Mouse (Mus musculus): ENCODE measurements around the gene Mdk. TPM values are rescaled to one million over a fixed set of nuclear protein-coding genes. Genes with fewer than 3 reads are reported as not detected.

The Mdk gene
- polyA plus RNA-seq, 1 experiment from 2014 or later: 1,694 TPM

GRCm38 (mm10) chr2:91965417-91965816, 33.3 kb upstream of the Mdk start:
- H3K4me1 ChIP-seq: peaks cover 61% of the 10 kb centered on the region
- H3K27ac ChIP-seq: peak overlapping the region; percentile 87
- H3K9me3 ChIP-seq: no peaks in the 10 kb centered on the region

GRCm38 (mm10) chr2:91964610-91965204, 32.6 kb upstream of the Mdk start:
- H3K27me3 ChIP-seq (ENCODE audit: insufficient read depth, poor library complexity, severe bottlenecking): no peaks in the 10 kb centered on the region
- H3K4me3 ChIP-seq: peak overlapping the region; percentile 93
- H3K27ac ChIP-seq: peak overlapping the region; percentile 87
- H3K4me1 ChIP-seq: peaks cover 68% of the 10 kb centered on the region
- no peak for DNase-seq (ENCODE audit: low spot score)
- no peaks in the 10 kb centered on the region for H3K9me3 ChIP-seq
- H3K36me3 ChIP-seq: peaks cover 8% of the 10 kb centered on the region; the same call in 1 of the 2 replicates
- 48% methylated on average over 3 of the region's 3 CpGs for WGBS

More at GRCm38 (mm10) chr2:91965417-91965816, 33.3 kb upstream of the Mdk start:
- WGBS: 3% methylated on average over 20 of the region's 20 CpGs
- H3K4me3 ChIP-seq: peak overlapping the region; percentile 93
- H3K36me3 ChIP-seq: 0 out of 2 replicates have a peak, but pooled peaks cover 1% of the 10 kb centered on the region
- no peak for DNase-seq (ENCODE audit: low spot score)
- no peaks in the 10 kb centered on the region for H3K27me3 ChIP-seq (ENCODE audit: insufficient read depth, poor library complexity, severe bottlenecking)

- WGBS: 0% methylated on average over 57 of the region's 57 CpGs
- Histone ChIP-seq H3K4me1 (peaks cover 79% of the 10 kb centered on the region), H3K9me3 (no peaks in the 10 kb centered on the region), H3K27me3 (ENCODE audit: insufficient read depth, poor library complexity, severe bottlenecking) (no peaks in the 10 kb centered on the region), H3K27ac (peak overlapping the region; percentile 93), H3K36me3 (peaks cover 8% of the 10 kb centered on the region; the same call in 1 of the 2 replicates), H3K4me3 (peak overlapping the region; percentile 93)
- DNase-seq (ENCODE audit: low spot score): peak; percentile 96
These were observed 31.4 kb upstream of the Mdk start for GRCm38 (mm10) chr2:91963443-91963932.

GRCm38 (mm10) chr2:91962864-91963401, 30.8 kb upstream of the Mdk start:
- Histone ChIP-seq H3K36me3 (peaks cover 8% of the 10 kb centered on the region; the same call in 1 of the 2 replicates), H3K4me1 (peaks cover 77% of the 10 kb centered on the region), H3K9me3 (no peaks in the 10 kb centered on the region), H3K27ac (peak overlapping the region; percentile 93), H3K4me3 (peak overlapping the region; percentile 93), H3K27me3 (ENCODE audit: insufficient read depth, poor library complexity, severe bottlenecking) (no peaks in the 10 kb centered on the region)
- DNase-seq (ENCODE audit: low spot score): no peak
- under 1% methylated on average over 39 of the region's 39 CpGs for WGBS

DNA sequence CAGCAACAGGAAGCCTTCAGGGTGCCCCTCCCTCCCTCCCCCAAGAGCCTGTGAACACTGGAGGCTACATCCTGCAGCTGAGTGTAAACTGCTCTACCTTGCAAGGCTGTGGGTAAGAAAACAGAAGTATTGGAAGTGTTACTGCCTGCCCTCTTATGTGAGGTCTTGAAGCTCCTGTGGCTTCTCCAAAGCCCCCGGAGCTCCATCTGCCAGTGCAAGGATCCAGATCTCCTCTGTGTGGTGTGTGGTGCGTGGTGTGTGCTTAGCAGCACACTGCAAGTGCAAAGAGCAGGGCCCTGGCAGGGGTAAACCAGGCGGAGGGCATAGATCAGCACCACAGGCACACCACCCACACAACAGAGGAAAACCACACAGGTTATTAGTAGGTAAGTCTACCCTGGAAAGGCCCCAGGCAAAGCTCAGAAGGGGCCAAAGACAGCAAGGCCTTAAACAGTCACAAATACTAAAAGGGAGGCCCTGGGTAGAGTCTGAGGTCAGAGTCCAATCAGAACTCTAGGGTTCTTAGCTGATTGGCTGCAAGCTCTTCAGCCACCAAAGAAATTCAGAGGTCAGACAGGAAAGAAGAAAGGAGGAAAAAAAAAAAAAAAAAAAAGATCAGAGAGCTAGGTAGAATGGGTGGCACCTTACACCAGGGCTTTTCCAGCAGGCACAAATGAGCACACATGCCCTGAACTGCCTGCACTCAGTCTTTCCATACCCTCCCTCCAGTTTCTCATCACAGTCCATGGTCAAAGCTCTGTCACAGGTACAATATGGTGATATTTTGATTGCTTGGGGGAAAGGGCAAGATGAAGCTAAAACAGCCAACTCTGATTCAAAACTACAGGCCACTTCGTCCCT, 30.0 kb upstream of the Mdk start:
- H3K36me3 ChIP-seq: peaks cover 8% of the 10 kb centered on the region; the same call in 1 of the 2 replicates
- H3K9me3 ChIP-seq: no peaks in the 10 kb centered on the region
- H3K4me3 ChIP-seq: peak overlapping the region; percentile 93
- H3K27me3 ChIP-seq (ENCODE audit: insufficient read depth, poor library complexity, severe bottlenecking): no peaks in the 10 kb centered on the region
- peaks cover 82% of the 10 kb centered on the region for H3K4me1 ChIP-seq
- DNase-seq (ENCODE audit: low spot score): no peak
- peak overlapping the region; percentile 93 for H3K27ac ChIP-seq
- WGBS: 56% methylated on average over 4 of the region's 4 CpGs

DNA sequence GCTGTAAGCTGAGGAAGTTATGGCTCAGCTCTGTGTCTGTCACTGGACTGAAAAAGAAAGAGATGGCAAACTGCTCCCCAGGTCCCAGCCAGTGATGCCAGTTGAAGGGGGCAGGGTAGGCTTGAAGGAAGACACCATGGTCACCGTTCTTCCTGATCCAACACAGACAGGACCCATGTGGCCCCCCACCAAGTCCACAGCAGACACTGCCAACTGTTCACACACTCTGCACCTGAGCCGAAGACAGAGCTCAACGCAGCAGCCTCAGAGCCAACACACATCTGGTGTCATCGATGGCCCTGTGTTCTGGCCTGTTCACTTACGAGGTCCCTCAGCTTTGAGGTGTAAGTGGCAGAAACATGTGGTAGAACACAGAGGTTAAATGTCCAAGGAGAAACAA, 28.4 kb upstream of the Mdk start:
- peaks cover 93% of the 10 kb centered on the region for H3K4me1 ChIP-seq
- no peaks in the 10 kb centered on the region for H3K27me3 ChIP-seq (ENCODE audit: insufficient read depth, poor library complexity, severe bottlenecking)
- no peak overlapping the region for H3K27ac ChIP-seq
- no peaks in the 10 kb centered on the region for H3K9me3 ChIP-seq
- H3K36me3 ChIP-seq: peaks cover 8% of the 10 kb centered on the region; the same call in 1 of the 2 replicates
- DNase-seq (ENCODE audit: low spot score): no peak
- WGBS: 91% methylated on average over 5 of the region's 5 CpGs
- no peak overlapping the region for H3K4me3 ChIP-seq

DNA sequence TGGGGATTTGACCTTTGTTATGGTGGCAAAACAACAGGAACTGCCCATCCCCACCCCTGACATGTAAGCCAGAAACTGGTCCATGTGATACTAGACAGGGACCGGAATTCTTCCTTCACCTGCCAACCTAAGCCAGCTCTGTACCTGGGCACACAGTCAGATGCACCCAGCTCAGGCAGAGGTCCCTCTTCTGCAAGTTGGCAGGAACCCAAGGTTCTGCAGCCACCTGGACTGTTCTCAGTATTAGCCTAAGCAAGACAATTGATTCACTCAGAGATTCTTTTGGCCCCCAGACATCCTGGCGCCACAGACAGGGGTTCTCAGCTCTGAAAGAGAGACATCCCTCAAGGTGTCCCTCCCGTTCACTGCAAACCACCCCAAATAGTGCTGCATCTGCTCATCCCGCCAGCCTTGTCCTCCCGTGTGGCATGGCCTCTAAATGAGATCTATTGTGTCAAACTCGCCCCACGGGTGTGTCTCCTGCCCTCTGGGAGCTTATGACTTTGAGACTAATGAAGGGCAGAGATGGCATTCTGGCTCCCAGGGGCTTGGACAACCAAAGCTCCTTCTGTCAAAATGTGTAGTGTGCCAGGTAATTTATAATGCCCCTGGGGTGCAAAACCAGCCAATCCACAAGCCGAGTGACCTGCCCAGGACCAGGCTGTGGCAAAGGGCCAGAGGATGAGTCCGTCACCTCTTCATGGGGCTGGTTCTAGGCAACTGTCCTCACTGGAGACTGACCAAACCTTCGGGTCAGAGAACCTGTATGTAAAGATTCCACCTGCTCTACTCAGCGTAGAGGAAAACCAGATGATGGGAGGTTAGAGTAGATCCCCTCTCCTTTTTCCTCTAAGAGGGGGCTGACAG, 27.7 kb upstream of the Mdk start:
- peaks cover 93% of the 10 kb centered on the region for H3K4me1 ChIP-seq
- H3K36me3 ChIP-seq: peaks cover 8% of the 10 kb centered on the region; the same call in 1 of the 2 replicates
- peak overlapping the region; percentile 66; the same call in 1 of the 2 replicates for H3K27ac ChIP-seq
- no peak for DNase-seq (ENCODE audit: low spot score)
- no peaks in the 10 kb centered on the region for H3K9me3 ChIP-seq
- H3K4me3 ChIP-seq: no peak overlapping the region
- 80% methylated on average over 11 of the region's 11 CpGs for WGBS
- no peaks in the 10 kb centered on the region for H3K27me3 ChIP-seq (ENCODE audit: insufficient read depth, poor library complexity, severe bottlenecking)

DNA sequence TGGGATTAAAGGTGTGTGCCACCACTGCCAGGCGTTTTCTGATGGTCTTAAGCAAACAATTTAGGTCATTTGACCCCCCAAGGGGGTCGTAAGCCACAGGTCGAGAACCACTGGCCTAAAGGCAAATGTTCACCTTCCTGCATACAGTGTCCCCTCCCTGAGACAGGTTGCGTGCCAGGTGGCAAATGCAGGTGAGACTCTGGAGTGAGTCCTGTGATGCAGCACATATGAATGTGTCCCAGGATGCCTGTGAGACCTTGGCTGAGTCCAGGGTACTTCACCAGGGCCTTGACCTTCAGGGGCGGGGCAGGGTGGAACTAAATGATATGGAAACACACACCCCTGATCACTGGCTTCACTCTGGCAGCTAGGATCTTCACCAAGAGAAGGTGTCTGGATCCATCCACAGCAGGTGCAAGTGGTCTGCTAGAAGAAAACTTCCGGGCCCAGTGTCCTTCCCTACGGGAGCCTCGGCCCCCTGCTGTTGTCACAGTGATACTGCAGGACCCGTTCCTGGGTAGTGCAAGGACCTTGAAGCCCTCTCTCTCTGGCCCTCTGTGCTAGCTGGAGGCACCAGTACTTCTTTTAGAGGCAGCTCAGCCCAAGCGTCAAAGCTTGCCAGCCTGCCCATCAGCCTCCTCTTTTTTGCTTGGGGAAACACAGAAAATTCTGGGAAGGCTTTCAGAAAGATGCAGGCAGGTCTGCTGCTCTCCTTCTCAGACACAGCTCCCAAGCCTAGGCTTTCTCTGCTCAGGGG, 26.8 kb upstream of the Mdk start:
- peaks cover 8% of the 10 kb centered on the region; the same call in 1 of the 2 replicates for H3K36me3 ChIP-seq
- no peaks in the 10 kb centered on the region for H3K27me3 ChIP-seq (ENCODE audit: insufficient read depth, poor library complexity, severe bottlenecking)
- WGBS: 44% methylated on average over 10 of the region's 10 CpGs
- peak; percentile 87 for DNase-seq (ENCODE audit: low spot score)
- H3K9me3 ChIP-seq: no peaks in the 10 kb centered on the region
- H3K4me3 ChIP-seq: no peak overlapping the region
- peaks cover 95% of the 10 kb centered on the region for H3K4me1 ChIP-seq
- peak overlapping the region; percentile 66; the same call in 1 of the 2 replicates for H3K27ac ChIP-seq

- Histone ChIP-seq H3K9me3 (no peaks in the 10 kb centered on the region), H3K27ac (peak overlapping the region; percentile 83), H3K4me1 (peaks cover 96% of the 10 kb centered on the region), H3K36me3 (peaks cover 8% of the 10 kb centered on the region; the same call in 1 of the 2 replicates), H3K4me3 (no peak overlapping the region), H3K27me3 (ENCODE audit: insufficient read depth, poor library complexity, severe bottlenecking) (no peaks in the 10 kb centered on the region)
- no peak for DNase-seq (ENCODE audit: low spot score)
- WGBS: 82% methylated on average over 8 of the region's 8 CpGs
These were observed 26.0 kb upstream of the Mdk start for GRCm38 (mm10) chr2:91958049-91958448.

DNA sequence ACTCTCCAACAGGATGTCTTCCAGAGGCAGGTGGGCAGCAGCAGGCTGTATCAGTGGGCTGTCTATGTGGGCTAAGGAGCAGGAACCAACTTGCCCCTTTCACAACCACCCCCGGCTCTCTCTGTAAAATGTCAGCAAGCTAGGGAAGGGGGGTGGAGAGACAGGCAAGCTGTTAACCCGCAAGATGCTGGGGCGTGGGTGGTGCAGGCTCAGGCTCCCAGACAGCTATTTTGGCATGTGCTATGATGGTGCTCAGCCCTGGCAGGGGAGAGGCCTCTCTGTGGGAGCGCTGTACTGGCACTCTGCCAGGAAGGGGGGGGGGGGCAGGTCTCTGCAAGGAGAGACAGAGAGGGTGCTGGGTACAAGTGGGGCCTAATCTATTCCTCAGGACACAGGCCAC, 25.0 kb upstream of the Mdk start:
- Histone ChIP-seq H3K27me3 (ENCODE audit: insufficient read depth, poor library complexity, severe bottlenecking) (no peaks in the 10 kb centered on the region), H3K4me1 (peaks cover 87% of the 10 kb centered on the region), H3K27ac (peak overlapping the region; percentile 83), H3K36me3 (peaks cover 8% of the 10 kb centered on the region; the same call in 1 of the 2 replicates), H3K4me3 (peak overlapping the region; percentile 31), H3K9me3 (no peaks in the 10 kb centered on the region)
- peak; percentile 91 for DNase-seq (ENCODE audit: low spot score)
- 15% methylated on average over 4 of the region's 4 CpGs for WGBS

DNA sequence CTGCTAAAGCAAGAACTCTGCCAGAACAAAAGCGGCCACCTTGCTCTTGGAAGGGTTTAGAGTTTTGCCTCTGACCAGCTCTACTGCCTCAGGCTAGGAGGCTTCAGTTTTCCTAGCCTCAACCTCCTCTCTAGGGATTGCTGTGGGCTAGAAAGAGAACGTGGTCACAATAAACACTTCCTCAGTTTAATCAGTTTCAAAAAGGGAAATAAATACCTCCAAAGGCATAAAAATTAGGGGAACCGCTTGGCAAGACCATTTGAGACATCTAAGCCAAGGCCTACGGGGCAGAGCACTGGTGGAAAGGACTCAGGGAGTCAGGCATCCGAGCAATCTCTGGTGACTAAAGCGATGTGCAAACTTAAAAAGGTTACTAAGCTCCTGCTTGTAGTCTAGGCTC, 23.8 kb upstream of the Mdk start:
- 86% methylated on average over 6 of the region's 6 CpGs for WGBS
- no peak for DNase-seq (ENCODE audit: low spot score)
- Histone ChIP-seq H3K9me3 (no peaks in the 10 kb centered on the region), H3K4me1 (peaks cover 82% of the 10 kb centered on the region), H3K4me3 (no peak overlapping the region), H3K27ac (peak overlapping the region; percentile 69), H3K36me3 (peaks cover 8% of the 10 kb centered on the region; the same call in 1 of the 2 replicates), H3K27me3 (ENCODE audit: insufficient read depth, poor library complexity, severe bottlenecking) (no peaks in the 10 kb centered on the region)

All from heart, embryonic 10.5 days (tissue).